Mouse (Mus musculus): Measurements from ENCODE around the gene Tuft1.
"Not testable (repeated sequence)": the region's sequence is repeated elsewhere in the genome, so short reads cannot be mapped to it uniquely, and the experiment has no call there.

GRCm38 (mm10) chr3:94702163-94702810, 43.6 kb upstream of the Tuft1 start:
- not testable (repeated sequence) for TF ChIP-seq GATA1 (IDR thresholded peaks at IDR 0.05; ENCODE audit: borderline replicate concordance, low read length); FLI1 (IDR thresholded peaks at IDR 0.05; ENCODE audit: low read length)
